Mouse (Mus musculus): Measurements from ENCODE around the gene Prr14.

GRCm38 (mm10) chr7:127473705-127474104 lies 14.3 kb downstream of the Prr14 start:
- TF ChIP-seq POLR2A (IDR thresholded peaks at IDR 0.05; ENCODE audit: borderline replicate concordance, insufficient read depth, low read length): no peak
- no peak for TF ChIP-seq CTCF (IDR thresholded peaks at IDR 0.05; ENCODE audit: borderline replicate concordance, insufficient read depth, low read depth, low read length)

Measured in cerebellum, adult 2 months (tissue).